Mouse (Mus musculus) CH12F3 (cell line): ENCODE results near the gene Slc25a18.
"Not testable (repeated sequence)": the region's sequence is repeated elsewhere in the genome, so short reads cannot be mapped to it uniquely, and the experiment has no call there.

ENCODE experiments used
- in situ Hi-C: fragments of 300-500 bp; cut with MboI; formaldehyde crosslinking; loops from 2 replicates; pipeline ENCODE4 v1.14.3; 2020; ENCODE audit warnings: low sequenced_read_pairs

The Slc25a18 gene

DNA sequence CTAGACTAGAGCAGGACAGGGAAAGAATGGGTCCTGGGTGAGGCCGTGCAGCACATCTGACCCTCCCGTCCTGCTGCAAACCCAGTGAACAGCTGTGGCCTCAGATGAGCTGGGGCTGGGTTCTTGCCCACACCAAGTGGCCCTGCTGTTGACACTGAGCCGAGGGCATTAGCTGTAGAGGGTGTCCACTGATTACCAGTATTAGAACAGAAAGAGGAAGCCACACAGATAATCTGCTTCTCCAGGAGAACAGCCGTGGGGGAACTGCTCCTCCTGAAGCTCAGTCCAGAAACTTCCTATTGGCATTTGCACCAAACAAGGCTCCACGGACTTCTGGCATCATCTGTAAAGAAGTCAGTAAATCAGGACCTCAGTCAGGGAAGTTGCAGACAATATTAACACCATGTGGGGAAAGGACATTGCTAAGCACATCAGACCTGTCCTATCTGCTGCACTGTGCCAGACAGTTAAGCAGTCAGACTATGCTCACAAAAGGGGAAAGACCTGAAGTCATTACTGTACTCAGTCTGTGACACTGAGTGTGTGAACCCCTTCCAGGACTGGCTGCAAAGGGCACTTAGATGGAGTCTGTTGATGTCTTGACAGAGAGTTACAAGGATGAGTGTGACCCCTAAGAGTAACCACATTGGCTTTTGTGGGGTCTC is 22.2 kb downstream of the Slc25a18 start:
- in situ Hi-C loops: no loop called here

DNA sequence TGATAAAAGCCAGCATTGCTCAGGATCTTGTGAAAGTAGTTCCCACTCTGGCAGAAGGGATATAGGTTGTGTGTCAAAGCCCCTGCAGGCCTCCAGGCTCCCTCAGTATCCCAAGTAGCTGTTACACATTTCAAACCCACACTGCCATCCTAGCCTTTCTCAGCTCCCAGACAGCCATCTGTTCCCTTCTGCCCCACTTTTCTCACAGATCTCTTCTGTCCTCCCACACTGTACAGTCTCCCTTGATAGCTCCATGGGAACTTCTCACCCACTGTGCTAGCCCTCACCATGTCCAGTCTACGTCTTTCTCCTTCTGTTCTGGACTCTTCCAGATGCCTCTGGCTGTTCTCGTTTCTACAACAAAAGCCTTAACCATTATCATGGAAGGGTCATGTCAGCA is 22.7 kb downstream of the Slc25a18 start:
- in situ Hi-C loops: no loop called here

- in situ Hi-C loops: no loop called here
These were observed 24.6 kb downstream of the Slc25a18 start for GRCm38 (mm10) chr6:120798019-120798418.

GRCm38 (mm10) chr6:120798905-120799304 is 25.5 kb downstream of the Slc25a18 start:
- in situ Hi-C loops: no loop called here

- in situ Hi-C loops: no loop called here
These were observed 26.2 kb downstream of the Slc25a18 start for GRCm38 (mm10) chr6:120799581-120800041.

GRCm38 (mm10) chr6:120806999-120807737 is 33.8 kb downstream of the Slc25a18 start:
- in situ Hi-C loops: no loop called here

DNA sequence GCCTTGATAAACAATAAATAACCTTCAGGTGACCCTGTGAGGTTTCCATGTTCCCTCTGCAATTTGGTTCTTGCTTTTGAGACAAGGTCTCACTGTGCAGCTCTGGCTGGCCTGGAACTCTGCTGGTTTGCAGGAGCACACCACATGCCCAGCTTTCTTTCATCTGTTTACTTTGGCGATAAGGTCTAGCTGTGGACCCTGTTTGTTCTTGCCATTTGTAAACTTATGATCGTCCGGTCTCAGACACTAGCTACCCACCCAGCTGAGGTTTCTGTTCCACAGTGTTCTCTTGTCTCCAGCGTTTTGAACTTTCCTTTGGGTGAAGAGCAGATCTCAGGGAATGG is 34.3 kb downstream of the Slc25a18 start:
- in situ Hi-C loops: no loop called here

DNA sequence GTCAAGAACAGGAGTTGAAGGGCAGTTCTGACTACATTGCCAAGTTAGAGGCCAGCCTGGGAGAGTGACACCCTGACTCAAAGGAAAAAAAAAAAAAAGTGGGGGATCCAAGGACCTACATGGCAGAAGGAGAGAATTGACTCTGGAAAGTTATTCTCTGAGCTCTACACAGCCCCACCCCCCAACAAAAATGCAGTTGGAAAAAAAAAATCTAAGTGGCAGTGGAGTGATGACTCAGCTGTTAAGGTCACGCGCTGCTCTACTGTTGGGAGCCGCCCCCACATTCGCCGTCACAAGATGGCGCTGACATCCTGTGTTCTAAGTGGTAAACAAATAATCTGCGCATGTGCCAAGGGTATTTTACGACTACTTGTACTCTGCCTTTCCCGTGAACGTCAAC is 38.6 kb downstream of the Slc25a18 start:
- in situ Hi-C loops: not testable (repeated sequence)

DNA sequence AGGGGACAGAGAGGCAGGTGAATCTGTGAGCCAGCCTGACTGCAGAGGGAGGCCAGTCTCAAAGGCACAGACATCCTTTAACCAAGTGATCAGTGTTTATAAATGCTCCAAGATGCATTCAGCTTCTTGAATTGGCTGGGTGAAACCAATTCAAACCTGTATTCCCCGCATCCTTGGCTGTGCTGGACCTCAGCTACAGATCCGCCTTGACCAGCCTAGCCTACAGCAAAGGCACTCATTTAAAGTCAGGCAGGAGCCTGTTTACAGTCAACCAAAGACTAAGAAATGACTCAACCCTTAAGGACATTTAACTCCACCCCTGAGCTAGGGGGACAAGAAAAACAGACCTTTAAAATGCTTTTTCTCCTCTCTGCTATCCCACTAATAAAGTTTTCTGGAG is 45.9 kb downstream of the Slc25a18 start:
- in situ Hi-C loops: no loop called here

DNA sequence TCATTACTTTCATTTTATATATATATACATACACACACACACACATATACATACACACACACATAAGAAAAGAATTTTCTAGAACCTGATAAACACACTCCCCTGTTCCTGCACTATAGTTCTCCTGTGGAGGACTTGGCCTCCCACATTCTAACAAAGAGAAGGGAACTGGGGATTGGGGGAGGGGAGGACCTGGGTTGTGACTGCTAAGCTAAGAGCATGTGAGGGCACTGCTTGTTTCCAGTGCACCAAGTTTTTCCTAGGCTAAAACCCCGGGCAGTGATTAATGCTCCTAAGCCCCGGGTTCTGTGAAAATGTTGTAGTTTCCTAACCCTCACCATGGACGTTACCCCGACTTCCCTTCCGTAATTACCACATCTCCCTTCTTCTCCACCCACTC is 46.8 kb downstream of the Slc25a18 start:
- in situ Hi-C loops: no loop called here

GRCm38 (mm10) chr6:120820941-120821340 is 47.6 kb downstream of the Slc25a18 start:
- in situ Hi-C loops: no loop called here

DNA sequence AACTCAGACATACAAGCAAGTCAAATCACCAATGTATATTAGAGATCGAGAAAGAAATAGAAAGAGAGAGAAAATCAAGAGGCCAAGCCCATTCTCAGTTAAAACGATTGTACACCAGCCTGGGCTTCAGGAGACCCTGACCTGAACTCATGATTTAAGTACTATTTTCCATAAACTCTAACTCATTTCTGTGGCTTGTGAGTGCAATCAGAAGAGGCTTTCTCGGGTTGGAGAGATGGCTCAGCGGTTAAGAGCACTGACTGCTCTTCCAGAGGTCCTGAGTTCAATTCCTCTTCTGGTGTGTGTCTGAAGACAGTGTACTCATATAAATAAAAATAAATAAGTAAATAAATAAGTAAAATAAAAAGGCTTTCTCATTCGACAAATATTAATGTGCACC is 48.3 kb downstream of the Slc25a18 start:
- in situ Hi-C loops: no loop called here

DNA sequence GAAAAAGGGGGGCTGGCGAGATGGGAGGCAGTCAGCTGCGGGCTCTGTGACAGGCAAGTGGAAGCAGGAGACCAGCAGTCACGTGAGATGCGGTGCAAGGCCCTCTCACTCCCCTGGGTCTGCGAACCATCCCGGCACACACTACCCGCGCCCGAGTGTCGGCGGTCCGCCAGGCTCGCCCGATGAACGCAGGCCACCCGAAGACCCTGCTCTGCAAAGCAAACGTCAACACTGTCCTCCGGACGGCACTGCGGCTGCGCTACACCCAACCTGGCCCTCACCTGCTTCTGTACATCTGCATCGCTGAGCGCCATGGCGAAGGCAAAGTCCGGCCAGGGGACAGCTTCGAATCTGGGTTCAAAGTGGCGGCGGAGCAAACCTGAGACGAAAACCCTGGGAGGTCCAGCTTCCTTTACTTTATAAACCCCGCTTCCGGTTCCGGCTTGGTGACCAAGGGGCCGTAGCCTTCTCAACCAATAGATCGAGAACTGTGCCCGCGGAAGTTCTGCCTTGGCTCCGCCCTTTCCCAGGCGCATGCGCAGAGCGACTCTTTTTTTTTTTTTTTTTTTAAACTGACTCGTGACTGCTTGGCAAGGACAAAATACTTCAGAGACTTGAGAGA is 49.0 kb downstream of the Slc25a18 start, which contains the start of gene Atp6v1e1:
Gene Atp6v1e1, minus strand, starts transcription at position 487 of the 622 bp plus-strand sequence.
- in situ Hi-C loops: no loop called here

GRCm38 (mm10) chr6:120822937-120823614 is 49.7 kb downstream of the Slc25a18 start:
- in situ Hi-C loops: no loop called here

DNA sequence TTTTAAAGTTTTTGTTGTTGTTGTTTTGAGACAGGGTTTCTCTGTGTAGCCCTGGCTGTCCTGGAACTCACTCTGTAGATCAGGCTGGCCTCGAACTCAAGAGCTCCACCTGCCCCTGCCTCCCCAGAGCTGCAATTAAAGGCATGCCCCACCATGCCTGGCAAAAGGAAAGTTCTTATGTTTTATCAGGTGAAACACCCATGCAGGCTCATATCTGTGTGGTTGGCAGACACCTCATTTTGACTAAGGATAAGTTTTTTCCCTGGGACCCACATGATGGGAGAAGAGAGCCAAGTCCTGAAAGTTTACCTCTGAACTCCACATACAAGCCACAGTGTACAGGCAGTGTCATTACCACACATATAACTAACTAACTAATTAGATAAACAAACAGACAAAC is 56.7 kb downstream of the Slc25a18 start:
- in situ Hi-C loops: no loop called here

DNA sequence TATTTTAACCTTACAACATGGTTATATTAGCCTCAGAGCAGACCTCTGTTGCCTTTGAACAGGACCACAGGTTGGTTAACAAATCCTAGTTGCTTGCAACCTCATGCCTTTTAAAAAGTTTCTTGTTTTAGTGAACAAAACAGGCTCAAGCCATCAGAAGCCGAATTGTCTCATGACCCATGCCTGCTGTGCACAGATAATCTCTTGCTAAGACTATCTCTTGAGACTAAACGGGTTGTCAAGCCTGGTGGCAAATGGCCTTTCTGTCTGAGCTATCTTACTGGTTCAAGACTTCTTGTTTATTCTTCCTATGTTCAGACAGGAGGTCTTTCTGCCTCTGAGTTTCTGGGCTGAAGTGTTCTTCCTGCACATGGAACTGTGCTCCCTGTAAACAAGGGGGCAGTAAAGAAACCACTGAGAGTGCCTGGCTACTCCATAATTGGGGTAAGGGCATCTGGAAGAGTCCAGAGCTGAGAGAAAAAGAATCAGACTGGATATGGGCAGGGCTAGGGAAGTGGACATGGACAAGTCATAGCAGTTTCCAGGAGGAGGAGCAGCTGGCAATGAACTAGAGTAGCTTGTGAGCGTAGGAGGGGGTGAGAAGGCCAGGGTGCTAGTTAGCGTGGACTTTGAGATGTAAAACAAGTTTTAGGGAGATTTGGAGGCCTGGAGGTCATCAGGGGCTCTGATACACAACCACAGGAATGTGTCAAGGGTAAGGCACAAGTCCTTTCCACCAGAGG is 57.7 kb downstream of the Slc25a18 start:
- in situ Hi-C loops: no loop called here

DNA sequence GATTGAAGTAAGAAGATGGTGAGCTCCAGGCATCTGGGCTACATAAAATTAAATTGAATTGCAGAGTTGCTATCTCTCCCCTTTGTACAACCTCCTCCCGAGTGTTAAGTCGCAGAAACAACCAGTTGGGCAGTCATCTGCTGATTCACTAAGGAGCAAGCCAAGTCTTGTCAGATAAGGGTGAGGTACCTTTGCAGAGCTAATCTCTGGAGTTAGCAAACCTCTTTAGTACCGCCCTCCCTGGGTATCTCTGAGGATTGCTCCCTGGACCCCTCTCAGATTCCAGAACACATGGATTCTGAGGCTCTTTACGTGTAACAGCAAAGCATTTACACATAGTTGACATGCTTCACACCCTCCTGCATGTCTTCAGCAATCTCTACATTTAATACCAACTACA is 58.7 kb downstream of the Slc25a18 start:
- in situ Hi-C loops: no loop called here

- in situ Hi-C loops: no loop called here
These were observed 61.5 kb downstream of the Slc25a18 start for GRCm38 (mm10) chr6:120834766-120835321.

DNA sequence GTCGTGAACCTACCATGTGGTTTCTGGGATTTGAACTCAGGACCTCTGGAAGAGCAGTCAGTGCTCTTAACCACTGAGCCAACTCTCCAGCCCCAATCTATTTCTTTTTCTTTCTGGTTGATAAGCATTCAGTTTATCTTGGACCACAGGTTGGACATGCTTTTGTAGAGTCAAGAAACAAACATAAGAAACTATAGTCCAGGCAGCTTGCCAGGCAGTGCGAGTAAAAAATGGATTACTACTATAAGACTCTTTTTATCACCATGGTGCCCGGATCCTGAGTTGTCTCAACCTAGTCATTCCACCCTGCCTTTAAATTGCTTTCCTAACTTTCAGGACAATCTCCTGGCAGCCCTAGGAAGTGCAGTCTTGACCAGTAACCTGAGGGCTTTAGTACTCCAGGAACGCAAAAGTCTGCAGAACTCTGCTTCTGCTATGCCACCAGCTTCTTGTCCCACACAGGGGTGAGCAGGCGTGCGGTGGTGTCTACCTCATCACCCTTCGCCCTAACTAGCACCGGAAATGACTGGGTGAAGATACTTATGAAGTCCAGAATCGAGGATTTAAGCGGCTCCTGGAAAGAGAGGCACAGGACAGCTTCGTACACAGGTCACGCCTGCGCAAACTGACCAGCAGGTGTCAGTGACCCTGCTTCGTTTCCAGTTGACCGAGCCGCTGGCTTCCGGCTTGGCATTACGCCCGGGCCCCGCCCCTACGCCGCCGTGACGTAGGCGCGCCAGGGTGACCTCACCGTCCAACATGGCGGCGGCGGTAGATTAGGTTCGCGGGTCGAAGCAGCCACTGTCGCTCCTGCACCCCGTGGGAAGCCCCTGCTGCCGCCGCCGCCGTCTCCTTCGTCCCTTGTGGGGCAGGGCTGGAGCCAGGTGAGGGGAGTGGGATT is 62.3 kb downstream of the Slc25a18 start, which contains the start of gene Bcl2l13:
Gene Bcl2l13, plus strand, starts transcription at position 739 of the 901 bp plus-strand sequence.
- in situ Hi-C loops: no loop called here
